Mouse (Mus musculus) testis, adult 2 months (tissue): Measurements from ENCODE around the gene Ralgapa1. TPM values are rescaled to one million over a fixed set of nuclear protein-coding genes. Genes with fewer than 3 reads are reported as not detected.
A peak's percentile ranks its signal among the peaks of the same experiment; 100 is the strongest.
"Not testable (repeated sequence)": the region's sequence is repeated elsewhere in the genome, so short reads cannot be mapped to it uniquely, and the experiment has no call there.

Experiments used
- H3K27ac ChIP-seq: fragments of 200-500 bp; 2 replicates; pipeline ENCODE4 v1.5.1; 2012; ENCODE audit warnings: low read depth, low read length; ENCODE audit not compliant: control insufficient read depth, insufficient read depth
- H3K27me3 ChIP-seq: fragments of 200-500 bp; 2 replicates; pipeline ENCODE4 v1.6.1; 2012; ENCODE audit warnings: mild to moderate bottlenecking, low read length, moderate library complexity; ENCODE audit not compliant: control insufficient read depth, insufficient read depth
- H3K36me3 ChIP-seq: fragments of 200-500 bp; 2 replicates; pipeline ENCODE4 v1.6.1; 2012; ENCODE audit warnings: mild to moderate bottlenecking, low read length; ENCODE audit not compliant: control insufficient read depth, insufficient read depth
- H3K4me1 ChIP-seq: fragments of 200-500 bp; 2 replicates; pipeline ENCODE4 v1.6.1; 2012; ENCODE audit warnings: low read length; ENCODE audit not compliant: control insufficient read depth, insufficient read depth
- H3K4me3 ChIP-seq: fragments of 200-500 bp; 2 replicates; pipeline ENCODE4 v1.5.1; 2012; ENCODE audit warnings: low read depth, mild to moderate bottlenecking, low read length, moderate library complexity, mixed read lengths; ENCODE audit not compliant: control insufficient read depth
- CTCF ChIP-seq: fragments of 200-500 bp; IDR thresholded peaks from 2 replicates; pipeline ENCODE4 v1.5.1; 2012; ENCODE audit warnings: low read depth, mild to moderate bottlenecking, inconsistent platforms, low read length, moderate library complexity; ENCODE audit not compliant: control insufficient read depth, insufficient read depth, insufficient replicate concordance
- POLR2A ChIP-seq: fragments of 200-500 bp; IDR thresholded peaks from 2 replicates; pipeline ENCODE4 v1.6.1; 2012; ENCODE audit warnings: low read depth, mild to moderate bottlenecking, inconsistent platforms, low read length, moderate library complexity; ENCODE audit not compliant: control insufficient read depth
- polyA plus RNA-seq: library from polyadenylated mRNA; depleted of rRNA; stranded (reverse); fragments of >200 nt; gene quantifications from 2 replicates; pipeline ENCODE4 v1.2.3, GENCODE M21; 2012

Ralgapa1 gene
- polyA plus RNA-seq, 1 experiment, result 35.5 TPM

DNA sequence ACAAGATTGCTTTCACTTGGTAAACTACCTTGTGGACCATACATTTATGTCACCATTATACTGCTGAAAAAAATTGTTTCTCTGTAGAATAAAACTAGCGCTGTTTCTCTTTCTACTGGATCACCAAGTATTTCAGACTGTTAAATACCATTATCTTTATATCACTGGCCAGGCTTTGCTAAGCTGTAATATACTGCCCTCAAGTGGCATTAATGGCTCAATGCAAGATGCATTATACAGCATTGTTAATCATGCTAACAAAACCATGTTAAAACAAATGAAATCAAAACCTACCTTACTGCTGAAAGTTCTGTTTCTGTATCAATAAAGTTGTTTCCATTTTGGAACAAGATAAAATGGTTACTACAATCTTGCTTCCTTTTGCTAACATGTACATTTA is 100.6 kb downstream of the Ralgapa1 start:
- Histone ChIP-seq H3K36me3 (peaks cover 4% of the 10 kb centered on the region), H3K4me1 (no peaks in the 10 kb centered on the region)
- TF ChIP-seq POLR2A (no peak), CTCF (no peak)

GRCm38 (mm10) chr12:55705881-55706280 is 115.1 kb downstream of the Ralgapa1 start:
- Histone ChIP-seq H3K4me1 (no peaks in the 10 kb centered on the region), H3K4me3 (no peak overlapping the region), H3K27ac (no peak overlapping the region), H3K36me3 (peaks cover 2% of the 10 kb centered on the region; the same call in 1 of the 2 replicates), H3K27me3 (no peaks in the 10 kb centered on the region)
- no peak for TF ChIP-seq POLR2A
- no peak for TF ChIP-seq CTCF

More for the DNA sequence above, 100.6 kb downstream of the Ralgapa1 start:
- Histone ChIP-seq H3K27me3 (no peaks in the 10 kb centered on the region), H3K27ac (no peak overlapping the region), H3K4me3 (no peak overlapping the region)

GRCm38 (mm10) chr12:55666699-55667098 is 154.3 kb downstream of the Ralgapa1 start:
- no peak for TF ChIP-seq CTCF
- TF ChIP-seq POLR2A, result no peak
- no peak overlapping the region for H3K4me3 ChIP-seq
- H3K4me1 ChIP-seq, result no peaks in the 10 kb centered on the region
- H3K36me3 ChIP-seq, result no peaks in the 10 kb centered on the region; the same call in 1 of the 2 replicates
- no peak overlapping the region for H3K27ac ChIP-seq
- no peaks in the 10 kb centered on the region for H3K27me3 ChIP-seq

DNA sequence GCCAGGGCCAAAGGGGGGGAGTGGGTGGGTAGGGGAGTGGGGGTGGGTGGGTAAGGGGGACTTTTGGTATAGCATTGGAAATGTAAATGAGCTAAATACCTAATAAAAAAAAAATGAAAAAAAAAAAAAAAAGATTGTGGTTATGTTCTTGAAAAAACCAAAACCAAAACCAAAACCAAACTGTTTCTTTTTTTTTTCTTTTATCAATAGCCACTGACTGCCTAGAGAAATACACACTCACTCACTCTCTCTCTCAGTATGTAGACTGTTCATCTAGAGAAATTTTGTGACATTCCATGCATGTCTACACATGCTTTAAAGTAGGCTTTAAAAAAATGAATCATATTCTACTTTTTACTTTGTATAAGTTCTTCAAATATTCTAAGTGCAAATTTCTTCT is 157.8 kb downstream of the Ralgapa1 start:
- H3K36me3 ChIP-seq, H3K27ac ChIP-seq, H3K4me1 ChIP-seq, H3K4me3 ChIP-seq, H3K27me3 ChIP-seq: not testable (repeated sequence)

DNA sequence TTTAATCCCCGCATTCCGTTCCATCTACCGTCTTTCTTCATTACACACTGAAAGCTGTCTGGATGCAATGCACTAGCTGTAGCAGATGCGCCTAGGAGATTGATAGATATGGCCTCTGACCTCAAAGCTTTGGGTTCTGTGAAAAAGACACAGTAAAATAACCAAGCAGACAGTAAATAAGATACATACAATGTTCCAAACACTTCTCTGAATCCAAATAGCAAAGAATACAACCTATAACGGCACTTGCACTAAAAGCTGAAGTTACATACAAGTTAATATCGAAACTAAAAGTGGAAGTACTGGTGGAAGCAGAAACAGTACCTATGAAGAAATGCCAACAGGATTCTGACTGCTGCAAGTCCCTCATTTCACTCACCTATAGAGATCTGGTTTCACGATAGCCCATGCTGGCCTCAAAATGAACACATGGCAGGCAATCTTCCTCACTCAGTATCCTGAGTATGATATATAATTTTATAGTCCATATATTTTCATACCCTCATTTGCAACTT is 172.9 kb downstream of the Ralgapa1 start:
- H3K27ac ChIP-seq, result no peak overlapping the region
- H3K4me3 ChIP-seq, result no peak overlapping the region
- H3K36me3 ChIP-seq, result peaks cover 1% of the 10 kb centered on the region; the same call in 1 of the 2 replicates
- TF ChIP-seq POLR2A (no peak), CTCF (no peak)
- no peaks in the 10 kb centered on the region for H3K4me1 ChIP-seq
- H3K27me3 ChIP-seq, result no peaks in the 10 kb centered on the region

- Histone ChIP-seq H3K36me3 (no peaks in the 10 kb centered on the region), H3K4me1 (no peaks in the 10 kb centered on the region), H3K27me3 (no peaks in the 10 kb centered on the region), H3K27ac (no peak overlapping the region), H3K4me3 (no peak overlapping the region)
- TF ChIP-seq POLR2A (no peak), CTCF (peak; percentile 16; the same call in 1 of the 2 replicates)
Observed at GRCm38 (mm10) chr12:55626711-55627110, 194.3 kb downstream of the Ralgapa1 start.

GRCm38 (mm10) chr12:55623254-55623653 is 197.7 kb downstream of the Ralgapa1 start:
- Histone ChIP-seq H3K4me1 (no peaks in the 10 kb centered on the region), H3K36me3 (no peaks in the 10 kb centered on the region), H3K27ac (no peak overlapping the region), H3K4me3 (no peak overlapping the region), H3K27me3 (no peaks in the 10 kb centered on the region)
- TF ChIP-seq CTCF (no peak), POLR2A (no peak)
